Mouse (Mus musculus) kidney, embryonic 14.5 days (tissue): ENCODE results near the gene Ssrp1. TPM values are rescaled to one million over a fixed set of nuclear protein-coding genes. Genes with fewer than 3 reads are reported as not detected.

Experiments
- ATAC-seq: fragments of 200-750 bp; cut with Nextera tagmentation; 2 replicates; pipeline ENCODE4 v1.8.0; 2017; ENCODE audit warnings: moderate number of reproducible peaks, mild to moderate bottlenecking, moderate TSS enrichment, moderate library complexity; ENCODE audit not compliant: low FRiP score, low TSS enrichment
- H3K27ac ChIP-seq: fragments of 300-500 bp; sonication (generic); 2 replicates; pipeline ENCODE4 v1.5.1; 2014; ENCODE audit warnings: low read depth, mild to moderate bottlenecking, low read length, moderate library complexity, mixed read lengths
- H3K27me3 ChIP-seq: fragments of 300-500 bp; sonication (generic); 2 replicates; pipeline ENCODE4 v1.6.1; 2014; ENCODE audit warnings: mild to moderate bottlenecking, low read length; ENCODE audit not compliant: control insufficient read depth, insufficient read depth
- H3K36me3 ChIP-seq: fragments of 300-500 bp; sonication (generic); 2 replicates; pipeline ENCODE4 v1.6.1; 2014; ENCODE audit warnings: low read length, mixed read lengths; ENCODE audit not compliant: control insufficient read depth, insufficient read depth
- H3K4me1 ChIP-seq: fragments of 300-500 bp; sonication (generic); 2 replicates; pipeline ENCODE4 v1.6.1; 2014; ENCODE audit warnings: low read length, mixed read lengths; ENCODE audit not compliant: control insufficient read depth, insufficient read depth
- H3K4me2 ChIP-seq: fragments of 300-500 bp; sonication (generic); replicated peaks from 2 replicates; pipeline ENCODE4 v1.6.1; 2014; ENCODE audit warnings: low read depth, mild to moderate bottlenecking, low read length
- H3K4me3 ChIP-seq: fragments of 300-500 bp; sonication (generic); 2 replicates; pipeline ENCODE4 v1.5.1; 2014; ENCODE audit warnings: mild to moderate bottlenecking, low read length
- H3K9ac ChIP-seq: fragments of 300-500 bp; sonication (generic); 2 replicates; pipeline ENCODE4 v1.6.1; 2014; ENCODE audit warnings: low read depth, mild to moderate bottlenecking, low read length, moderate library complexity
- H3K9me3 ChIP-seq: fragments of 300-500 bp; sonication (generic); 2 replicates; pipeline ENCODE4 v1.6.1; 2016; ENCODE audit warnings: low read length; ENCODE audit not compliant: control insufficient read depth
- WGBS: fragments of 180-500 bp; shearing (Covaris S2); extraction: QIAGEN DNeasy Blood & Tissue Kit; methylation state at CpG from one replicate; pipeline ENCODE4 v1.1.7; 2014; 5-methylcytosine and 5-hydroxymethylcytosine counted together
- polyA plus RNA-seq: library from polyadenylated mRNA; unstranded; fragments of >200 nt; fragmentation: Nextera tagmentation; extraction: Ambion mirVana; gene quantifications from 2 replicates; pipeline ENCODE4 v1.2.1, GENCODE M21; 2014

Ssrp1 gene
- polyA plus RNA-seq, 1 experiment from 2014 or later = 334 TPM

- Histone ChIP-seq H3K4me3 (peak overlapping the region; percentile 72), H3K9ac (peak overlapping the region; percentile 66), H3K36me3 (peaks cover 55% of the 10 kb centered on the region), H3K27ac (peak overlapping the region; percentile 90), H3K9me3 (no peaks in the 10 kb centered on the region), H3K4me1 (peaks cover 41% of the 10 kb centered on the region), H3K27me3 (no peaks in the 10 kb centered on the region), H3K4me2 (peak overlapping the region; percentile 68)
- under 1% methylated on average over 23 of the region's 44 CpGs for WGBS
- peak; percentile 70 for ATAC-seq
These were observed 11.2 kb downstream of the Ssrp1 start for GRCm38 (mm10) chr2:85048168-85048751.

- no peak for ATAC-seq
- Histone ChIP-seq H3K4me1 (peaks cover 41% of the 10 kb centered on the region), H3K27ac (peak overlapping the region; percentile 90; the same call in 1 of the 2 replicates), H3K27me3 (no peaks in the 10 kb centered on the region), H3K4me2 (peak overlapping the region; percentile 68), H3K36me3 (peaks cover 49% of the 10 kb centered on the region), H3K9ac (no peak overlapping the region), H3K4me3 (peak overlapping the region; percentile 72; the same call in 1 of the 2 replicates), H3K9me3 (no peaks in the 10 kb centered on the region)
- WGBS = 72% methylated on average over 4 of the region's 4 CpGs
These were observed 12.2 kb downstream of the Ssrp1 start for GRCm38 (mm10) chr2:85049277-85049676.

- Histone ChIP-seq H3K27me3 (no peaks in the 10 kb centered on the region), H3K4me1 (peaks cover 41% of the 10 kb centered on the region), H3K4me3 (peak overlapping the region; percentile 30), H3K4me2 (peak overlapping the region; percentile 47), H3K9me3 (no peaks in the 10 kb centered on the region), H3K36me3 (peaks cover 49% of the 10 kb centered on the region), H3K9ac (peak overlapping the region; percentile 42; the same call in 1 of the 2 replicates), H3K27ac (peak overlapping the region; percentile 78)
- ATAC-seq = peak; percentile 21
- WGBS = 6% methylated on average over 10 of the region's 10 CpGs
These were observed 13.1 kb downstream of the Ssrp1 start for GRCm38 (mm10) chr2:85050001-85050634.

GRCm38 (mm10) chr2:85050746-85051145 is 13.7 kb downstream of the Ssrp1 start:
- no peaks in the 10 kb centered on the region for H3K27me3 ChIP-seq
- peak overlapping the region; percentile 30 for H3K4me3 ChIP-seq
- H3K9ac ChIP-seq = peak overlapping the region; percentile 42; the same call in 1 of the 2 replicates
- no peak for ATAC-seq
- peak overlapping the region; percentile 78 for H3K27ac ChIP-seq
- peaks cover 49% of the 10 kb centered on the region for H3K36me3 ChIP-seq
- WGBS = 45% methylated on average over 9 of the region's 9 CpGs
- H3K4me1 ChIP-seq = peaks cover 41% of the 10 kb centered on the region
- H3K4me2 ChIP-seq = peak overlapping the region; percentile 47
- H3K9me3 ChIP-seq = no peaks in the 10 kb centered on the region

GRCm38 (mm10) chr2:85053192-85053816 is 16.3 kb downstream of the Ssrp1 start:
- peaks cover 50% of the 10 kb centered on the region for H3K36me3 ChIP-seq
- no peak overlapping the region for H3K9ac ChIP-seq
- H3K4me3 ChIP-seq = no peak overlapping the region
- WGBS = 87% methylated on average over 5 of the region's 5 CpGs
- ATAC-seq = no peak
- no peaks in the 10 kb centered on the region for H3K27me3 ChIP-seq
- H3K4me1 ChIP-seq = peaks cover 34% of the 10 kb centered on the region
- H3K9me3 ChIP-seq = no peaks in the 10 kb centered on the region
- no peak overlapping the region for H3K27ac ChIP-seq
- no peak overlapping the region for H3K4me2 ChIP-seq

GRCm38 (mm10) chr2:85056711-85057110 is 19.7 kb downstream of the Ssrp1 start:
- H3K27me3 ChIP-seq = no peaks in the 10 kb centered on the region

GRCm38 (mm10) chr2:85059677-85060076 is 22.6 kb downstream of the Ssrp1 start:
- Histone ChIP-seq H3K4me1 (peaks cover 17% of the 10 kb centered on the region), H3K36me3 (peaks cover 58% of the 10 kb centered on the region), H3K9ac (no peak overlapping the region), H3K4me2 (no peak overlapping the region), H3K9me3 (no peaks in the 10 kb centered on the region), H3K27ac (no peak overlapping the region), H3K27me3 (no peaks in the 10 kb centered on the region), H3K4me3 (no peak overlapping the region)
- no peak for ATAC-seq
- WGBS = 85% methylated on average over 6 of the region's 6 CpGs

More at GRCm38 (mm10) chr2:85056711-85057110, 19.7 kb downstream of the Ssrp1 start:
- H3K4me2 ChIP-seq = no peak overlapping the region
- H3K9me3 ChIP-seq = no peaks in the 10 kb centered on the region
- H3K4me3 ChIP-seq = no peak overlapping the region
- H3K36me3 ChIP-seq = peaks cover 60% of the 10 kb centered on the region
- H3K27ac ChIP-seq = no peak overlapping the region
- peaks cover 17% of the 10 kb centered on the region for H3K4me1 ChIP-seq
- 40% methylated on average over 5 of the region's 5 CpGs for WGBS
- no peak overlapping the region for H3K9ac ChIP-seq
- ATAC-seq = no peak

GRCm38 (mm10) chr2:85060591-85061060 is 23.6 kb downstream of the Ssrp1 start:
- Histone ChIP-seq H3K4me3 (peak overlapping the region; percentile 34), H3K27me3 (no peaks in the 10 kb centered on the region), H3K4me1 (peaks cover 17% of the 10 kb centered on the region), H3K9me3 (no peaks in the 10 kb centered on the region), H3K36me3 (peaks cover 49% of the 10 kb centered on the region), H3K27ac (0 out of 2 replicates have a peak overlapping the region, but pooled peaks have one; percentile 24), H3K4me2 (peak overlapping the region; percentile 68), H3K9ac (peak overlapping the region; percentile 42)
- 6% methylated on average over 10 of the region's 11 CpGs for WGBS
- ATAC-seq = peak; percentile 86
